Mouse (Mus musculus): ENCODE results near the gene Ifnar1. TPM values are rescaled to one million over a fixed set of nuclear protein-coding genes. Genes with fewer than 3 reads are reported as not detected.

The Ifnar1 gene
- polyA plus RNA-seq (2012; rRNA removed), result 48.8 and 49.5 TPM in 2 replicates

DNA sequence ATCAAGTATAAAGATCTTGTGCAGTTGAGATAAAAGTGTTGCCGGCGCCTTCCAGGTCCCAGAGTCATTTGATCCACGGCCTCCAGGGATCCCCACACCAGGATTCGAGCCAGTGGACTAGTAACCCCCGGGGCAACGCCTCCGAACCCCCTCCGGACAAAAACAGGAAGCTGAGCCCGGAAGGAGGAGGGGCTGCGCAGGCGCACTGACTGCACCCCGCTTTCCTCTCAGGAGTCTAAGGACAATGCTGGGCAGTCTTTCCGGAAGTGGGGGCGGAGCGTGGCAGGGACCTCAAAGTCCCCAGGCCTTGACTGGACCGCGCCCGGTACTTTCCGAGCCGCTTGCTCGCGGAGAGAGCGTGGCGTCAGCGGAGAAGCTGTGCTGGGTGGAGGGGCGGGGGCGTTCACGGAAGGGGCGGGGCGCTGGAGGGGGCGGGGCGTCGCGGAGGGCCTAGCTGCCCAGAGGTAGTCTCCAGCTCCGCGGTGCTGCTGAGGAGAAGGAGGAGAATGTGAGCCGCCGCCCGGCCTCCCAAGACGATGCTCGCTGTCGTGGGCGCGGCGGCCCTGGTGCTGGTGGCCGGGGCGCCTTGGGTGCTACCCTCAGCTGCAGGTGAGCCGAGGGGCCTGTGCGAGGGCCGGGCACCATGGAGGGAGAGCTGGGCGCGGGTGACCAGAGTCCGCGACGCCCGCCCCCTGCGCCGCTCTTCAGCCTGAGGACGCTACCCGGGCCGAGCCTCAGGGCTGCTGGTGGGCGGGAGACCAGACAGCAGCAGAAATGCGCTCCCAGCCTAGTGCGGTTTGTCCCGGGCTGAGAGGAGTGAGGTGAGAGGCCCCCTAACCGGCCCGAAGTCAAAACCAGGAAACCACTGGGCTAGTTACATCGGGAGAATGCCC is at the start of gene Ifnar1:
TSS of gene Ifnar1 (plus strand) at position 431 of the 893 bp plus-strand sequence.

DNA sequence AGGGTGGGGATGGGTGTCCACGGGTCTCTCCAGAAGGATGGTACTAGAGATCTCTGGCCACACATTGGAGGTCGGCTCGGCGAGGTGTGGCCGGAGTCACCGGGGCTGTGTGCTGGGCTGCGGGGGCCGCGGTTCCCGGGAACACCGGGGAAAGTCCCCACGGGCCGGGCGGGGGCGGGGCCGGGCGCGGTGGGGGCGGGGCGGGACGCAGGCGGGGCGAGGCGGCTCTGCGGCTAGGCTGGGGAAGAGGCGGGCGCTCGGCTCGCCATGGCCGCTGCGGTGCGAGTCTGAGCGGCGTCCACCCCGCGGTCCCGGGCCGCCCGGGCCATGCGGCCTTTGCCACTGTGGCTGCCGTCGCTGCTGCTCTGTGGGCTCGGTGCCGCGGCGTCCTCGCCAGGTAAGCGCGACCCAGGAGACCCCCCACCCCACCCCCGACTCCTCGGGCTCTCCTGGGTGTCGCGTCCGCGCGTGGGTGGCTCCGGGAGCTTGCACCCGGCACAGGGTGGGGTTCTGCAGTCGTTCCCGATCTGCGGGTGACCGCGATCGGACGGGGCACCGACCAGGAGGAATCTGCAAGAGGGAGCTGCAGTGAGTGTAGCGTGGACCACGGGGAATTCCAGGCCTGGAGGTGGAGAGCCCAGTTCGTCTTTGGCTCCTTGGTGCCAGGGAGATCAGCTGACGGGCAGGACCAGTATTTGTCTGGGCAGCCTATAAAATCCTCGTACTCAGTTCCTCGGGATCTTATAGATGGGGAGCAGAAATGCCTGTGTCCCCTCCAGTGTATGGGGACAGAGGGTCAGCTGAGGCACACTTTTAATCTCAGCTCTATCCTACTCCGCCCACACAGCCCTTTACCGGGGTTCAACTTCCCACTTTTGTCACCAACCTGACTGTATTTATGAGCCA is 62.1 kb downstream of the Ifnar1 start, which contains the start of gene Ifngr2:
TSS of gene Ifngr2 (plus strand) at position 237 of the 906 bp plus-strand sequence.

Other genes with a start within 250 kb of the Ifnar1 start
- gene Olig1, start 215.5 kb upstream of the Ifnar1 start, polyA plus RNA-seq (2012; rRNA removed), result 120 and 135 TPM in 2 replicates
- 27.1 and 27.7 TPM in 2 replicates for gene Ifnar2, start 112.5 kb upstream of the Ifnar1 start, polyA plus RNA-seq (2012; rRNA removed)
- not detected in 2 replicates for gene Gm21970, start 93.5 kb upstream of the Ifnar1 start, polyA plus RNA-seq (2012; rRNA removed)
- 8.1 and 8.6 TPM in 2 replicates for gene Il10rb, start 79.1 kb upstream of the Ifnar1 start, polyA plus RNA-seq (2012; rRNA removed)
- gene Ifngr2, start 61.8 kb downstream of the Ifnar1 start, polyA plus RNA-seq (2012; rRNA removed), result 53.2 and 60.4 TPM in 2 replicates
- 73.0 and 77.9 TPM in 2 replicates for gene Tmem50b, start 112.6 kb downstream of the Ifnar1 start, polyA plus RNA-seq (2012; rRNA removed)
- 3.1 and 3.2 TPM in 2 replicates for gene Dnajc28, start 133.8 kb downstream of the Ifnar1 start, polyA plus RNA-seq (2012; rRNA removed)
- 36.6 and 39.0 TPM in 2 replicates for gene Gart, start 161.7 kb downstream of the Ifnar1 start, polyA plus RNA-seq (2012; rRNA removed)
- gene Son, start 162.3 kb downstream of the Ifnar1 start, polyA plus RNA-seq (2012; rRNA removed), result 316 and 343 TPM in 2 replicates
- gene Donson, start 203.5 kb downstream of the Ifnar1 start, polyA plus RNA-seq (2012; rRNA removed), result 50.7 and 57.3 TPM in 2 replicates
- gene Cryzl1, start 243.7 kb downstream of the Ifnar1 start, polyA plus RNA-seq (2012; rRNA removed), result 99.4 and 103 TPM in 2 replicates
- 59.4 and 64.2 TPM in 2 replicates for gene Itsn1, start 244.0 kb downstream of the Ifnar1 start, polyA plus RNA-seq (2012; rRNA removed)